Comparison of ENCODE assay signal across 28 mouse cellular contexts in the genomic region with DNA sequence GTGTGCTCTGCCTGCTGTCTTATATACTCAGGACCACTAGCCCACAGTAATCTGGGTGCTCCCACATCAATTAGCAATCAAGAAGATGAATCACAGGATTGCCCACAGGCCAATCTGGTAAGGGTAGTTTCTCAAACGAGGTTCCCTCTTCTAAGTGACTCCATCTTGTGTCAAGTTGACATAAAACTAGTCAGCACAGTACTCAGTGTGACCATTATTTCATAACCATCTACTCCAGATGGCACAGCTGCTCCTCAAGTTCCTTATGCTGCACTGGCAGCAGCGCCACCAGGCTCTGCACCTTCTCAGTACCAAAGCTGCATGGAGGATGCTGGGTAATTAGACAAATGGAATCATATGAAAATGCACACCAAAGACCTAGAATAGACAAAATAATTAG.
"Had no signal": no experiment of that assay in that cellular context is flagged by ENCODE, and none has a peak within 500 bp of the region (broad histone marks: within the 10 kb centered on the region; RNA-seq: fewer than 3 reads in every experiment).

No protein-coding gene starts in this region.

- DNase-seq: gastrocnemius, adult 2 months; gastrocnemius, postnatal 10 days; gastrocnemius, postnatal 25 days; heart, adult 11 months; heart, adult 2 months; heart, postnatal 14 days; heart, postnatal 36 days; kidney, adult 11 months; kidney, adult 2 months; kidney, adult 9 months; kidney, postnatal 14 days; kidney, postnatal 36 days; layer of hippocampus, adult 9-11 months; layer of hippocampus, postnatal 36 days; left cerebral cortex, postnatal 4 days had no signal

- H3K27me3 ChIP-seq: heart, embryonic 13.5 days; heart, embryonic 15.5 days; hindbrain, embryonic 12.5 days; intestine, embryonic 15.5 days; kidney, embryonic 15.5 days; limb, embryonic 13.5 days; limb, embryonic 15.5 days had no signal

- H3K9ac ChIP-seq: heart, embryonic 13.5 days; heart, embryonic 15.5 days; hindbrain, embryonic 12.5 days; hindbrain, embryonic 14.5 days; intestine, embryonic 15.5 days; kidney, embryonic 15.5 days; limb, embryonic 13.5 days; limb, embryonic 15.5 days had no signal

- H3K9me3 ChIP-seq: heart, embryonic 13.5 days; heart, embryonic 15.5 days; hindbrain, embryonic 10.5 days; hindbrain, embryonic 12.5 days; intestine, embryonic 15.5 days; kidney, embryonic 15.5 days; limb, embryonic 13.5 days; limb, embryonic 15.5 days had no signal

- H3K4me1 ChIP-seq: heart, embryonic 13.5 days; heart, embryonic 15.5 days; hindbrain, embryonic 10.5 days; hindbrain, embryonic 12.5 days; intestine, embryonic 15.5 days; kidney, embryonic 15.5 days; limb, embryonic 13.5 days; limb, embryonic 15.5 days had no signal

- H3K27ac ChIP-seq: gastrocnemius, adult 2 months; heart, adult 2 months; heart, embryonic 13.5 days; heart, embryonic 15.5 days; hindbrain, embryonic 10.5 days; hindbrain, embryonic 12.5 days; hindbrain, embryonic 14.5 days; intestine, embryonic 15.5 days; kidney, embryonic 15.5 days; kidney, postnatal 0 days; limb, embryonic 13.5 days; limb, embryonic 15.5 days had no signal

- H3K36me3 ChIP-seq: heart, embryonic 13.5 days; heart, embryonic 15.5 days; hindbrain, embryonic 10.5 days; hindbrain, embryonic 12.5 days; intestine, embryonic 15.5 days; kidney, embryonic 15.5 days; limb, embryonic 13.5 days; limb, embryonic 15.5 days had no signal

- H3K4me3 ChIP-seq: gastrocnemius, adult 2 months; heart, adult 2 months; heart, embryonic 13.5 days; heart, embryonic 15.5 days; hindbrain, embryonic 10.5 days; hindbrain, embryonic 12.5 days; intestine, embryonic 15.5 days; kidney, embryonic 15.5 days; limb, embryonic 13.5 days; limb, embryonic 15.5 days had no signal

- H3K4me2 ChIP-seq: heart, embryonic 11.5 days; heart, embryonic 13.5 days; heart, embryonic 15.5 days; hindbrain, embryonic 12.5 days; hindbrain, embryonic 14.5 days; intestine, embryonic 15.5 days; kidney, embryonic 15.5 days; limb, embryonic 13.5 days; limb, embryonic 15.5 days had no signal

- ATAC-seq: hindbrain, embryonic 16.5 days; inflammation-experienced regulatory T-cells, adult 6 months; intestine, embryonic 15.5 days had no signal
